Mouse (Mus musculus): ENCODE results near the gene Hsd17b11.

Gene Hsd17b11

GRCm38 (mm10) chr5:104021597-104022378 is at the start of gene Hsd17b11:
TSS of gene Hsd17b11 (minus strand) at chr5:104021919.
- peak; percentile 49 to 69 for DNase-seq (ENCODE audit: low spot score in 2 of 2)

GRCm38 (mm10) chr5:104071048-104071447 is 49.3 kb upstream of the Hsd17b11 start:
- no peak for DNase-seq (ENCODE audit: low spot score in 2 of 2)

GRCm38 (mm10) chr5:104068751-104069150 is 47.0 kb upstream of the Hsd17b11 start:
- no peak for DNase-seq (ENCODE audit: low spot score in 2 of 2)

GRCm38 (mm10) chr5:104062773-104063551 is 41.2 kb upstream of the Hsd17b11 start:
- DNase-seq (ENCODE audit: low spot score in 2 of 2) = no peak

GRCm38 (mm10) chr5:104061936-104062772 is 40.4 kb upstream of the Hsd17b11 start:
- peak in 1 of 2 experiments; percentile 47 for DNase-seq (ENCODE audit: low spot score in 2 of 2)

- no peak for DNase-seq (ENCODE audit: low spot score in 2 of 2)
Observed at GRCm38 (mm10) chr5:104060429-104060828, 38.7 kb upstream of the Hsd17b11 start.

- DNase-seq (ENCODE audit: low spot score in 2 of 2) = no peak
Observed at GRCm38 (mm10) chr5:104059628-104060027, 37.9 kb upstream of the Hsd17b11 start.

GRCm38 (mm10) chr5:104058021-104058420 is 36.3 kb upstream of the Hsd17b11 start:
- no peak for DNase-seq (ENCODE audit: low spot score in 2 of 2)

- no peak for DNase-seq (ENCODE audit: low spot score in 2 of 2)
Observed at GRCm38 (mm10) chr5:104056295-104056694, 34.6 kb upstream of the Hsd17b11 start.

GRCm38 (mm10) chr5:104055816-104056215 is 34.1 kb upstream of the Hsd17b11 start:
- no peak for DNase-seq (ENCODE audit: low spot score in 2 of 2)

GRCm38 (mm10) chr5:104054938-104055337 is 33.2 kb upstream of the Hsd17b11 start:
- no peak for DNase-seq (ENCODE audit: low spot score in 2 of 2)

GRCm38 (mm10) chr5:104052956-104053355 is 31.2 kb upstream of the Hsd17b11 start:
- no peak for DNase-seq (ENCODE audit: low spot score in 2 of 2)

GRCm38 (mm10) chr5:104048139-104048538 is 26.4 kb upstream of the Hsd17b11 start:
- DNase-seq (ENCODE audit: low spot score in 2 of 2) = no peak

- DNase-seq (ENCODE audit: low spot score in 2 of 2) = no peak
Observed at GRCm38 (mm10) chr5:104047200-104048105, 25.7 kb upstream of the Hsd17b11 start.

GRCm38 (mm10) chr5:104046256-104047199 is 24.8 kb upstream of the Hsd17b11 start, which contains the start of gene Nudt9:
TSS of gene Nudt9 (plus strand) at chr5:104046306.
- peak; percentile 98 for DNase-seq (ENCODE audit: low spot score in 2 of 2)

- no peak for DNase-seq (ENCODE audit: low spot score in 2 of 2)
Observed at GRCm38 (mm10) chr5:104043704-104044103, 22.0 kb upstream of the Hsd17b11 start.

- no peak for DNase-seq (ENCODE audit: low spot score in 2 of 2)
Observed at GRCm38 (mm10) chr5:104042906-104043305, 21.2 kb upstream of the Hsd17b11 start.

GRCm38 (mm10) chr5:104039154-104039932 is 17.6 kb upstream of the Hsd17b11 start:
- DNase-seq (ENCODE audit: low spot score in 2 of 2) = peak in 1 of 2 experiments; percentile 32

- DNase-seq (ENCODE audit: low spot score in 2 of 2) = no peak
Observed at GRCm38 (mm10) chr5:104036686-104037085, 15.0 kb upstream of the Hsd17b11 start.

All from right cerebral cortex, postnatal 36 days (tissue).